Mouse (Mus musculus): ENCODE measurements around the gene Sparcl1. TPM values are rescaled to one million over a fixed set of nuclear protein-coding genes. Genes with fewer than 3 reads are reported as not detected.

The Sparcl1 gene
- polyA plus RNA-seq, 1 experiment from 2014 or later, result 183 TPM

DNA sequence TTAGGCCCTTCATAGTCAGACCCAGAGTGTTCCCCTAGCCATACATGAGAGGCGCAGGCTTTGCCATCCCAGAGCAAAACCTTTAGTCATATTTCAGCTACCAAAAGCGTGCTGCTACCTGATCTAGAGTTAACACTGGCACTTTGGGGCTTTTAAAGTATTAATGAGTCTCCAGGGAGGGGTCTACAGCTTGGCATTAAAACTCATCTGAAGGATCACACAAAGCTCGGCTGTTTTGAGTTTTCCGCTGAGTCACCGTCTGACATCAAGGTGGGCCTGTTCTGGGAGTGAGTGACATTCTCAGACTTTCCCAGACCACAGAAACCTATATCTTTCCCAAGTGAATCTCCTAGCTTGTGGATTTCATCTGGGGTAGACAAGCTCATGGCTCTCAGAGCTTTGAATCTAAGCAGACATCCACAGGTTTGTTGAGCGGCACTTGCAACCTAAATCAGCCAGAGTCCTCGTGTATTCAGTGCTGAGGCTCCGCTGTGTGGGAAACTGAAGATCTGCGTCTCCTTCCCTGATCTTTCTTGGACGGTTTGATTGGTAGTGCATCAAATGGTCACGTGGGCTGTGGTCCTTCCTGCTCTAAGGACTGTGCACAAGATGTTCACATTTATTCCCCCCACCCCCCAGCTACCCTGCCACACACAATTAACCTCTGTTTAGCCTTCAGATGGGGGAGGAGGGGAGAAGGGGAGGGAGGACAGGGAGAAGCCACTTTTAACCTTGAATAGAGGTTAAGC, 5.2 kb downstream of the Sparcl1 start:
- 45% methylated on average over 11 of the region's 11 CpGs for WGBS
- peak overlapping the region; percentile 42 for H3K4me2 ChIP-seq (ENCODE audit: low read length)

DNA sequence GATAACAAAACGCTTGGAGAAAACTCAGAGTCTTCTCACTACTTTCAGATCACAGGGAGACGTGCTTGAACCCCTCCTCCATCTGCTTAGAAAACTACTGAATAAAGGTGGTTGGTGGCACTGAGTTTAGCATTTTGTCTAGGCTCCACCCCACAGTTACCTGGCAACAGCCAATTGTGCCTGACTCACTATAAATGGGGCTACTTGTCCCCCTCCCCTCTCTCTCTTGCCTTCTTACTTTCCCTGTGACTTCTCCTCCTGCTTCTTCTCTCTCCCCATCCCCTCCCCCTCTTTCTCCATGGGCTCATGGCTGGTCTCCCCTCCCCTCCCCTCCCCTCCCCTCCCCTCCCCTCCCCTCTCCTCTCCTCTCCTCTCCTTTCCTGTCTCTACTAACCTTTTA, 9.4 kb downstream of the Sparcl1 start:
- H3K9ac ChIP-seq (ENCODE audit: low read length), result no peak overlapping the region
- no peak for ATAC-seq (replicated peaks; ENCODE audit: low FRiP score, low TSS enrichment, low read depth)
- WGBS, result 73% methylated on average over 2 of the region's 2 CpGs
- H3K4me2 ChIP-seq (ENCODE audit: low read length), result no peak overlapping the region
- no peak overlapping the region for H3K27ac ChIP-seq (ENCODE audit: low read depth)
- no peaks in the 10 kb centered on the region for H3K9me3 ChIP-seq (ENCODE audit: control insufficient read depth, low read length)
- H3K4me3 ChIP-seq (ENCODE audit: low read depth, low read length), result no peak overlapping the region
- DNase-seq (ENCODE audit: low spot score), result no peak
- H3K36me3 ChIP-seq (ENCODE audit: control insufficient read depth, insufficient read depth, low read length), result no peaks in the 10 kb centered on the region
- peaks cover 28% of the 10 kb centered on the region for H3K4me1 ChIP-seq (replicated peaks; ENCODE audit: control insufficient read depth, insufficient read depth, low read length)
- no peaks in the 10 kb centered on the region for H3K27me3 ChIP-seq (replicated peaks; ENCODE audit: control insufficient read depth, insufficient read depth, low read length)

More for the DNA sequence above, 5.2 kb downstream of the Sparcl1 start:
- peak; percentile 64 for DNase-seq (ENCODE audit: low spot score)
- Histone ChIP-seq H3K27me3 (replicated peaks; ENCODE audit: control insufficient read depth, insufficient read depth, low read length) (no peaks in the 10 kb centered on the region), H3K9ac (ENCODE audit: low read length) (peak overlapping the region; percentile 23; the same call in 1 of the 2 replicates), H3K36me3 (ENCODE audit: control insufficient read depth, insufficient read depth, low read length) (no peaks in the 10 kb centered on the region), H3K9me3 (ENCODE audit: control insufficient read depth, low read length) (no peaks in the 10 kb centered on the region), H3K4me3 (ENCODE audit: low read depth, low read length) (peak overlapping the region; percentile 20; the same call in 1 of the 2 replicates), H3K4me1 (replicated peaks; ENCODE audit: control insufficient read depth, insufficient read depth, low read length) (peaks cover 39% of the 10 kb centered on the region), H3K27ac (ENCODE audit: low read depth) (peak overlapping the region; percentile 86)
- ATAC-seq (replicated peaks; ENCODE audit: low FRiP score, low TSS enrichment, low read depth), result peak; percentile 37; the same call in 1 of the 2 replicates

DNA sequence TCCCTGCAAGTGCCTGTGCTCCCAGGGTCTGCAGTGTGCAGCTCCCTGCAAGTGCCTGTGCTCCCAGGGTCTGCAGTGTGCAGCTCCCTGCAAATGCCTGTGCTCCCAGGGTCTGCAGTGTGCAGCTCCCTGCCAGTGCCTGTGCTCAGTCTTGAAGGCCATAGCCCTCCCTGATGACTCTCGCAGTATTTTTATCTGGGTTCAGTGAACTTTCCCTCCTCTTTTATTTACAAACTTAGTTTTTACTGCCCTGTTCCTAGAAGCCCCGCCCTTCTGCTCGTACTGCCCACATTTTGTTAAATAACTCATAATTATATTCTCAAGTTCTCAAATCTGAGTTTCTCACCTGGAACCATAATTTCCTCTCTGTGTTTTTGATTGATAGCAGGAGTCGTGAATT, 10.4 kb downstream of the Sparcl1 start:
- ATAC-seq (replicated peaks; ENCODE audit: low FRiP score, low TSS enrichment, low read depth) (no peak), DNase-seq (ENCODE audit: low spot score) (no peak)
- H3K4me3 ChIP-seq (ENCODE audit: low read depth, low read length), result no peak overlapping the region
- H3K36me3 ChIP-seq (ENCODE audit: control insufficient read depth, insufficient read depth, low read length), result no peaks in the 10 kb centered on the region
- H3K4me2 ChIP-seq (ENCODE audit: low read length), result no peak overlapping the region
- peaks cover 18% of the 10 kb centered on the region for H3K4me1 ChIP-seq (replicated peaks; ENCODE audit: control insufficient read depth, insufficient read depth, low read length)
- H3K27ac ChIP-seq (ENCODE audit: low read depth), result no peak overlapping the region
- WGBS, result 48% methylated on average over 4 of the region's 4 CpGs
- no peak overlapping the region for H3K9ac ChIP-seq (ENCODE audit: low read length)
- H3K9me3 ChIP-seq (ENCODE audit: control insufficient read depth, low read length), result no peaks in the 10 kb centered on the region
- H3K27me3 ChIP-seq (replicated peaks; ENCODE audit: control insufficient read depth, insufficient read depth, low read length), result no peaks in the 10 kb centered on the region

DNA sequence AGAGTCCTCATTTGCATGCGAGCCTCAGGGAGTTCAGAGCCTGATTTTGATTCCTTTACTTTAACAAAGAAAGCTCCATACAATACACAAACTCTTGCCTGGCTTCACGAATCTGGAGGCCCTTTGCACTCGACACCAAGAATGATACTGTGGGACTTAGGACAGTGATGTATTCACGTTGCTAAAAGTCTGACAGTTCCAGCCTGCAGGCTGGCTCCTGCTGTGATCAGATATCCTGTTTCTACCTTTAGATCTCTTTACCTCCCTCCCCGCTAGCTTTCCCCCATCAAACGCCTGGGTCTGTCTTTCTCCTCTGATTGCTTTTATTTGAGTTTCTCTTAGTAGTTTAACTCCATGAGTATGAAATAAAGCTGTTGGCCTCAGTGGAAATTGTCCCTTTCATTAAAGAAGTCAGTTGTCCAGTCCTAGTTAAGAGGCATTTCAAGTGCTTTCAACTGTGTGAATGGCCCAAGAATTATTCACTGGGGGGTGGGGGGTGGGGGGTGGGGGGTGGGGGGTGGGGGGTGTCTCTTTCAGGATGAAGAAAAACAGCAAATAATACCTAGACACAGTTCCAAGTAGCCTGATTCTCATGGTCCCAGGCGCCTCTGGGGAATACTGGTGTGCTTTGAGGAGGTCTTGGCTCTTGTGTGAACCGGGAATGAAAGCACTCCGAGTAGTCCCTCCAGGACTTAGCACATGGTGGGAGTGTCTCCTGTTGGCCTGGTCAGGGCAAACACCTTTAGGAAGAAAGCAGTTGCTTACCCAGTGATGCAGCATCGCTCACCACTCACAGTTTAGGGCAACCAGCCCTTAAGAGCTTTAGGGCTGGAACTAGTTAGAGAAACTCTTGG, 11.6 kb downstream of the Sparcl1 start:
- no peaks in the 10 kb centered on the region for H3K36me3 ChIP-seq (ENCODE audit: control insufficient read depth, insufficient read depth, low read length)
- DNase-seq (ENCODE audit: low spot score) (no peak), ATAC-seq (replicated peaks; ENCODE audit: low FRiP score, low TSS enrichment, low read depth) (no peak)
- no peak overlapping the region for H3K4me3 ChIP-seq (ENCODE audit: low read depth, low read length)
- H3K27me3 ChIP-seq (replicated peaks; ENCODE audit: control insufficient read depth, insufficient read depth, low read length), result no peaks in the 10 kb centered on the region
- peaks cover 15% of the 10 kb centered on the region for H3K4me1 ChIP-seq (replicated peaks; ENCODE audit: control insufficient read depth, insufficient read depth, low read length)
- no peak overlapping the region for H3K4me2 ChIP-seq (ENCODE audit: low read length)
- H3K9ac ChIP-seq (ENCODE audit: low read length), result no peak overlapping the region
- no peak overlapping the region for H3K27ac ChIP-seq (ENCODE audit: low read depth)
- WGBS, result 33% methylated on average over 10 of the region's 10 CpGs
- no peaks in the 10 kb centered on the region for H3K9me3 ChIP-seq (ENCODE audit: control insufficient read depth, low read length)

DNA sequence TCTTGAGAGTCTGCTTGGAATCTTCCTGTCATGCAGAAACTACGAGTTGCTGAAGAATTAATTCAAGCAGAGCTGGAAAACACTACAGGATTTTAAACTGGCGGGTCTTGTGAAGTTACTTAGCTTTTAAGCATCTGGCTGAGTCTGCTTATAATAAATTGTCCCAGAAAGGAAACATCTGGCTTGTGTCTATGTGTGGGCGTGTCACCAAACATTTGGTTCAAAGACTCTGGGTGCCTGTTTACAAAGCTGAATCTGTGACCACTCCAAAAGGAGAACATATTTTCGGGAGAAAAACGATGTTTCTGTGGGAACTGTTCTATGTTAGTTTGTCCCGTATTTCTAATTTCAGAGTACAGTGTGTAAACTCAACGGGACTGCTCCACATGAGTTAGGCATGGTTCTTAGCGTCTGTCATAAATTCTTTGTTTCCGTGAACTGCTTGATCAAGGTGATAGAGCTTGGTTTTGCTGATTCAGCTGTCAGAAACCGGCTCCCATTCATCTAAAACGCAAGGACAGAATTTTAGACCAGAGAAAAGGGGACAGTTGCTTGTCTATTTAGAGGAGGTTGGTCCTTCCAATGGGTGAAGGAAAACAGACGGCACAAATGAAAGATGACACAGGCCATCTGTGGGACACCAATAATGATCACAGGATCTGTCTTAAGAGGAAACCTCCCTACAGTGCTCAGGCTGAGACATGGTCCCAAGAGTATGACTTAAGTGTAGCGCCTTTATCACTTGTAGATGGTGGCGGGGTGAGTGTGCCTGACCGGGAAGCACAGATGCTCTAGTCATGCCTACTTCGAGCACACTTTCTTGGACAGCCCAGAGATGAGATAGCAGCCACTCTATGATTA, 17.2 kb downstream of the Sparcl1 start:
- H3K4me3 ChIP-seq (ENCODE audit: low read depth, low read length), result no peak overlapping the region
- H3K4me1 ChIP-seq (replicated peaks; ENCODE audit: control insufficient read depth, insufficient read depth, low read length), result peaks cover 13% of the 10 kb centered on the region
- WGBS, result 40% methylated on average over 16 of the region's 16 CpGs
- ATAC-seq (replicated peaks; ENCODE audit: low FRiP score, low TSS enrichment, low read depth) (peak; percentile 71), DNase-seq (ENCODE audit: low spot score) (peak; percentile 70)
- H3K9me3 ChIP-seq (ENCODE audit: control insufficient read depth, low read length), result no peaks in the 10 kb centered on the region
- peak overlapping the region; percentile 32 for H3K4me2 ChIP-seq (ENCODE audit: low read length)
- peak overlapping the region; percentile 87 for H3K27ac ChIP-seq (ENCODE audit: low read depth)
- H3K9ac ChIP-seq (ENCODE audit: low read length), result no peak overlapping the region
- no peaks in the 10 kb centered on the region for H3K27me3 ChIP-seq (replicated peaks; ENCODE audit: control insufficient read depth, insufficient read depth, low read length)
- H3K36me3 ChIP-seq (ENCODE audit: control insufficient read depth, insufficient read depth, low read length), result peaks cover 3% of the 10 kb centered on the region; the same call in 1 of the 2 replicates

DNA sequence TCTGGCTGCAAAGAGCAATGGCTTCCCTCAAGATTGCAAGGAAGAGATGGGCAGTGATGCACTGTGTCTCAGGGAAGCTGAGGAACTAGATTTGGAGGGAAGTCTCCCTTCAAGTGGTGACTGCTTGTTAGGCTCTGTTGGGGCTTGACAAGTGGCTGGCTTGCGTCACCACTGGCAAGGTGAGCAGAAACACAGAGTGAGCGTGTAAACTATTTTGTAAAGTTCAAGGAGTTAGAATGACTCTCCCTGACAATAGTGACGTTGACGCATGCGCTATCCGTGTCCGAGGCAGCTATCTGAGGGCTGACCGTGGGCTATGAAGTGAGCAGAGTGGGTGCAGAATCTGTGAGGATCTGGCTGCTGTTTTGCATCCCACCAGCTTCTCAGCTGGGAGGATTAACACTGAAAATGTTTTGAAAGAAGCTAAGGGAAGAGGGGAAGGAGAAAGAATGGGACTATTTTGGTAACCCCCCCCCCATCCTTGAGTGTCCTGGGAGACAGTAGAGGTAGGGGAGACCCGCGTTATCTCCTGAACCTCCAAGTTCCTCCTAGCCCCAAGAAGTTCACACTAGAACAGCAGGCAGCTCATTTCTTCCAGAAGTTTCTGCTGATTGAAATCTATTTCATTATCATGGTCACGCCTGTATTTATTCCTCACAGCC, 18.0 kb downstream of the Sparcl1 start:
- Histone ChIP-seq H3K4me2 (ENCODE audit: low read length) (peak overlapping the region; percentile 32), H3K36me3 (ENCODE audit: control insufficient read depth, insufficient read depth, low read length) (peaks cover 3% of the 10 kb centered on the region; the same call in 1 of the 2 replicates), H3K9ac (ENCODE audit: low read length) (no peak overlapping the region), H3K4me1 (replicated peaks; ENCODE audit: control insufficient read depth, insufficient read depth, low read length) (peaks cover 13% of the 10 kb centered on the region), H3K4me3 (ENCODE audit: low read depth, low read length) (no peak overlapping the region), H3K27ac (ENCODE audit: low read depth) (peak overlapping the region; percentile 87), H3K27me3 (replicated peaks; ENCODE audit: control insufficient read depth, insufficient read depth, low read length) (no peaks in the 10 kb centered on the region), H3K9me3 (ENCODE audit: control insufficient read depth, low read length) (no peaks in the 10 kb centered on the region)
- ATAC-seq (replicated peaks; ENCODE audit: low FRiP score, low TSS enrichment, low read depth) (0 out of 2 replicates have a peak, but pooled peaks have one; percentile 5), DNase-seq (ENCODE audit: low spot score) (no peak)
- 34% methylated on average over 11 of the region's 11 CpGs for WGBS

DNA sequence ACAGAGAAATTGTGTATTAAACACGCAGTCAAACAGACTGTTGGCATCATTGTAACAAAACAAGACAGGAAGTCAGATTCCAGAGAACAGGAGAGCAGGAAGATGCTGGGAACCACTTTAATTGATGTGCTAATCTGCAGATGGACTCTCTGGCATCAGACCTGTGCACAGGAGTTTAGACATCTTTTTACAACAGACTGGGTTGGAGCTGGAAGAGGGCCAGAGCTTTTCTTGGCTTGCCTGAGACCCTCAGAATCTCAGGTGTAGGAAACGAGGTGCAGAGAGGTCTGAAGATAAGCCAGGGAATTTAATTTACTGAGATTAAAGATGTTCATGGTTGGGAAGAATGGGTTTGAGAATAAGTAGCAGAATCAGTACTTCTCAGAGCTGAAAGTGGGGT, 23.8 kb downstream of the Sparcl1 start:
- H3K36me3 ChIP-seq (ENCODE audit: control insufficient read depth, insufficient read depth, low read length), result peaks cover 32% of the 10 kb centered on the region
- ATAC-seq (replicated peaks; ENCODE audit: low FRiP score, low TSS enrichment, low read depth), result no peak
- WGBS, result 71% methylated on average over 2 of the region's 2 CpGs
- H3K27ac ChIP-seq (ENCODE audit: low read depth), result no peak overlapping the region
- no peaks in the 10 kb centered on the region; the same call in 1 of the 2 replicates for H3K4me1 ChIP-seq (replicated peaks; ENCODE audit: control insufficient read depth, insufficient read depth, low read length)
- no peak for DNase-seq (ENCODE audit: low spot score)
- no peak overlapping the region for H3K4me3 ChIP-seq (ENCODE audit: low read depth, low read length)
- no peak overlapping the region for H3K4me2 ChIP-seq (ENCODE audit: low read length)
- H3K9me3 ChIP-seq (ENCODE audit: control insufficient read depth, low read length), result no peaks in the 10 kb centered on the region
- no peaks in the 10 kb centered on the region for H3K27me3 ChIP-seq (replicated peaks; ENCODE audit: control insufficient read depth, insufficient read depth, low read length)
- no peak overlapping the region for H3K9ac ChIP-seq (ENCODE audit: low read length)

DNA sequence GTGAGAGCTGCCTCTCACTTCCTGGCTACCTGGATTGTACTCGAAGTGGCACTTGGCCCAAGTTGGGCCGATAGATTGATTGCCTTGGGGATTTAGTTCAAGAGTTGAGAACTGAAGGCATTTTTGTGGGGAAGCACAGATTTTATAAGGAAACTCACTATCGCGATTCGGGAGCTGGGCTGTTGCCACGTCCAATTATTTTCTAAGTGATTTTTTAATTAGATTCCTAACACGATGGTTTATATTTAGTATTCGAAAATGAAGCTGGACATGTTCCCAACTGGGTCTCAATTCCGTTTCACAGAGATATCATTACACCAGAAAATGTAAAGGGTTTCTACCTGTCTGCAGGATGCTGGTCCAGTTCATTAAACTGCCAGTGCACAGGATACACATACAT, 28.2 kb downstream of the Sparcl1 start:
- Histone ChIP-seq H3K4me1 (replicated peaks; ENCODE audit: control insufficient read depth, insufficient read depth, low read length) (no peaks in the 10 kb centered on the region), H3K27ac (ENCODE audit: low read depth) (no peak overlapping the region), H3K36me3 (ENCODE audit: control insufficient read depth, insufficient read depth, low read length) (peaks cover 44% of the 10 kb centered on the region), H3K9ac (ENCODE audit: low read length) (no peak overlapping the region), H3K4me3 (ENCODE audit: low read depth, low read length) (no peak overlapping the region), H3K4me2 (ENCODE audit: low read length) (no peak overlapping the region), H3K9me3 (ENCODE audit: control insufficient read depth, low read length) (no peaks in the 10 kb centered on the region), H3K27me3 (replicated peaks; ENCODE audit: control insufficient read depth, insufficient read depth, low read length) (no peaks in the 10 kb centered on the region)
- WGBS, result 93% methylated on average over 9 of the region's 9 CpGs
- DNase-seq (ENCODE audit: low spot score) (no peak), ATAC-seq (replicated peaks; ENCODE audit: low FRiP score, low TSS enrichment, low read depth) (no peak)

Data from intestine, embryonic 14.5 days (tissue).